Mouse (Mus musculus): ENCODE measurements around the gene Nanos2. TPM values are rescaled to one million over a fixed set of nuclear protein-coding genes. Genes with fewer than 3 reads are reported as not detected.
A peak's percentile ranks its signal among the peaks of the same experiment; 100 is the strongest.

Gene Nanos2
- total RNA-seq, 2 experiments from 2014 or later = 0.71 to 0.95 TPM

DNA sequence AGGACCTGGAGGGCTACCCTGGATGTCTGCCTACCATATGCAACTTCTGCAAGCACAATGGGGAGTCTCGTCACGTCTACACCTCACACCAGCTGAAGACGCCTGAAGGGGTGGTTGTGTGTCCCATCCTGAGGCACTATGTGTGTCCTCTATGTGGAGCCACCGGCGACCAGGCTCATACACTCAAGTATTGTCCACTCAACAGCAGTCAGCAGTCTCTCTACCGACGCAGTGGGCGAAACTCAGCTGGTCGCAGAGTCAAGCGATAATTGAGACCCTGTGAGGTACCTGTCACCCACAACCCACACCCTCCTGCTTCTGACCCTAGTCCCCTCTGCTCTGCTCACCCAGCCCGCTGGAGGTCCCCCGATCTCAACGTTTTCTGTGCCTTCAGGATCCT lies 547 bp downstream of the Nanos2 start:
- intact Hi-C loops (cut with DNase I) = no loop called here
- DNase-seq (ENCODE audit: extremely low spot score in 1 of 2, low spot score in 2 of 2) = no peak

DNA sequence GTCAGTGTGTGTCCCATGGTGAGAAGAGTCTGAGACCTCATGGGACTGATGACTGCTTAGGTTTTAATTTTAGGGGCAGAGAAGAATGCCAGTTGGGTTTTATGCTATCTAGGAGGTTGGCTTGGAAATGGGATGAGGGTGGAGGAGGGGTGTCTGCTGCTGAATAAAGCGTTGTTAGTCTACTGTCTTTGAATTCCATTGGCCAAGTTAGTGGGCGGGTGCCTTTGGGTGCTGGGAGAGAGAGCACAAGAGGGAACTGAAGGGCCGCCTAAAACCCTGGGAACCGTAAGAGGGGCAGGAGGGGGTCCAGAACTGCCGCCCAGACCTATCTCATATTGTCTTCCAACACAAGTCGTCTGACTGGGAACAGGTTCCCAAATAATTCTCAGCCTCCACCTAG lies 1.6 kb downstream of the Nanos2 start:
- intact Hi-C loops (cut with DNase I) = no loop called here
- no peak for DNase-seq (ENCODE audit: extremely low spot score in 1 of 2, low spot score in 2 of 2)

DNA sequence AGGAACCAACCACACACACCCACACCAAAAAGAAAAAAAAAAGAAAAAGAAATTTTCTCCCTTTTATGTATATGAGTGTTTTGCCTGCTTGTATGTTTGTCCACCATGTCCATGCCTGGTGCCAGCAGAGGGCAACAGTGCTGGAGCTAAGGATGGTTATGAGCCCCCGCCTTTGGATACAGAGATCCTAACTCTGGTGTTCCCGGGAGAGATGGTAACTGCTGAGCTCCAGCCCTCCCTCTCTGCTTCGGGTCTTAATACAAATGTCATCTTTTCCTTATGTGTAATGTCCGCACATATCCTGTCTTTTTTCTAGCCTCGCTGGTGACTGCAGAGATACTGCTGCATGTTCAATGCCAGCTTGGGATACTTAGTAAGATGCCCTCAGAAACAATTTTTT lies 2.8 kb downstream of the Nanos2 start:
- no peak for DNase-seq (ENCODE audit: extremely low spot score in 1 of 2, low spot score in 2 of 2)
- intact Hi-C loops (cut with DNase I) = loop anchor here (5.0 kb wide), 1 partner anchor 98 kb away; no protein-coding TSS in a partner anchor

DNA sequence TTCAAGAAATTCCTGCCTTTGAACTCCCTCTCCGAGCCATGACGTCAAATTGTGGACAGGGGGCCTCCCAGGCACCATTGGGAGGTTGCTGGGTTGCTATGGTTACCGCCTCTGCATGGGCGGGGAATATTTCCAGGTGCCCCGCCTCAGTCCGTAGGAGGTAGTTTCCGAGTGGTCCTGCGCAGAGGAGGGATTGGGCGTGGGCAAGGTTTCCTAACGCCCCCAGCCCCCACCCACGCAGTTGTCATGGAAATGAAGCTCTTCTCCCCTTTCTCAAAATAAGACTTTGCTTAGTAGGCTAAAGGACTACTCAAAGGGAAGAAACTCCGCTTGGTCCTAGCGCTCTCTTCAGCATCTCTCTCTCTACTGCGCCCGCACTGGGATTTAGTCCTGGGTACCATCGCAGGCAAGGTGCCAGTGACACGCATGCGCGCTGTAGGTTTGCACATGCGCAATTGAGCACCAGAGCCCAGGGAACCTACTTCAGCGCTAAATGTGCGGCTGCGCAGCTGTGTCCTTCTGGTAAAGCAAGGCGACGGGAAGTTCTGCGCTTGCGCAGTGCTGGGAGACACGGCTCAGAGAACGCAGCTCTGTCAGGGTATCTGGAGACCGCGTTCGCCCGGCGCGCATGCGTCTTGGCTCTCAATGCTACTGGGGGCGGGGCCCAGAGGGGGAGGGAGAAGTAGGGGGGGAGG lies 3.5 kb downstream of the Nanos2 start, which contains the start of gene Mypop:
Gene Mypop, plus strand, starts transcription at position 645 of the 695 bp plus-strand sequence.
- intact Hi-C loops (cut with DNase I) = loop anchor here (5.0 kb wide), 1 partner anchor 98 kb away; no protein-coding TSS in a partner anchor
- peak; percentile 100 for DNase-seq (ENCODE audit: extremely low spot score in 1 of 2, low spot score in 2 of 2)

DNA sequence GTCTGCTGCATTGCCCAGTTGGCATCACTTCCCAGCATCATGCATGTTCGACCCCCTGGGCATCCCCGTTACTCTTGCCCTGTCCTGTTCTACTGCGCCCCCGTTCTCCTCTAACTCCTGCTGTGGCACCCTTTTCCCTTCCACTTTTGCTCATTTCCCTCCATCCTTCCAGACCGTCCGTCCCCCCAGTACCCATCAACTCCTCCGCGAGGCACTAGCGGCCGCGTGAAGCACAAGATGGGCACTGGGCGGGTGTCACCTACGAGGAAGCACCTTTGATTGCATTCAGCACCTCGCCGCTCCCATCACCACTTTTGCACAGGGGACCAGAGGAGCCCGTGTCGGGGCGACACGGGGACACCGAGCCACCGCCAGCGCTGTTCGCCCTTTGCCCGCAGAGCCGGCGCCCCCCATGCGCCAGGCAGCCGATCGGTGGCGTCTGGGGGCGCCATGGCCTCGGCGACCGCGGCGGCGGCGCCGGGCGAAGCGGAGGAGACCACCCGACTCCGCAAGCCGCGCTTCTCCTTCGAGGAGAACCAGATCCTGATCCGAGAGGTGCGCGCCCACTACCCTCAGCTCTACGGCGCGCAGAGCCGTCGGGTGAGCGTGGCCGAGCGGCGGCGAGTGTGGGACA lies 4.6 kb downstream of the Nanos2 start:
- intact Hi-C loops (cut with DNase I) = loop anchor here (5.0 kb wide), 1 partner anchor 99 kb away; no protein-coding TSS in a partner anchor
- peak in 1 of 2 experiments; percentile 57 for DNase-seq (ENCODE audit: extremely low spot score in 1 of 2, low spot score in 2 of 2)

DNA sequence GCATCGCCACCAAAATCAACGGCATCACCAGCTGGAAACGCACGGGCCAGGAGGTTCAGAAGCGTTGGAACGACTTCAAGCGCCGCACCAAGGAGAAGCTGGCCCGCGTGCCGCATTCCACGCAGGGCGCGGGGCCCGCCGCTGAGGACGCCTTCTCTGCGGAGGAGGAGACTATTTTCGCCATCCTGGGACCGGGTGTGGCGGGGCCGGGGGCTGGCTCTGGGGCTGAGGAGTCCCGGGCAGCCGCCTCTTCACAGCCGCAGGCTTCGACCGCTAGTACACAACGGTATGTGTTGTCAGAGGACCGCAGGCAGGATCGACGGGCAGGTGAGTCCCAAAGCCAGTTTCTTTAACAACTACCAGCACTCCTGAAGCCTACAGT lies 5.1 kb downstream of the Nanos2 start:
- DNase-seq (ENCODE audit: extremely low spot score in 1 of 2, low spot score in 2 of 2) = peak in 1 of 2 experiments; percentile 75
- intact Hi-C loops (cut with DNase I) = loop anchor here (5.0 kb wide), 1 partner anchor 100 kb away; no protein-coding TSS in a partner anchor

DNA sequence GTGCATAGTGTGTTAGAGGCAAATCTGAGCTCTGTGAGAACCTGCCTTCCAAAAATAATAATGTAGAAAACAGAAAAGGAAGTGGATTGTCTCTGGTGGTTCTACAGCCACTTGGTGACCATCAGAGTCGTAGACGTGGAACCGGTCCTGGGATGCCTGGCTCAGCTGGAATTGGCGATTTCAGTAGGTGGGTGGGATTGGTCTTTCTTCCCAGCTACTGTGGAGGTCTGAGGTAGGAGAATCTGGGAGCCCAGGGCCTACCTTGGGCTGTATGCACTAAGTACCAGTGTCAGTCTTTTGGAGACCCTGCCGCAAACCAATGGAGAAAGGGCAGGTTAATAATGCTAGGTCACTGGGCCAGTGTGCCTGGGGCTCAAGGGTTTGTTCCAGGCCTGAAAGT lies 5.8 kb downstream of the Nanos2 start:
- DNase-seq (ENCODE audit: extremely low spot score in 1 of 2, low spot score in 2 of 2) = no peak
- intact Hi-C loops (cut with DNase I) = loop anchor here (5.0 kb wide), 1 partner anchor 101 kb away; no protein-coding TSS in a partner anchor

DNA sequence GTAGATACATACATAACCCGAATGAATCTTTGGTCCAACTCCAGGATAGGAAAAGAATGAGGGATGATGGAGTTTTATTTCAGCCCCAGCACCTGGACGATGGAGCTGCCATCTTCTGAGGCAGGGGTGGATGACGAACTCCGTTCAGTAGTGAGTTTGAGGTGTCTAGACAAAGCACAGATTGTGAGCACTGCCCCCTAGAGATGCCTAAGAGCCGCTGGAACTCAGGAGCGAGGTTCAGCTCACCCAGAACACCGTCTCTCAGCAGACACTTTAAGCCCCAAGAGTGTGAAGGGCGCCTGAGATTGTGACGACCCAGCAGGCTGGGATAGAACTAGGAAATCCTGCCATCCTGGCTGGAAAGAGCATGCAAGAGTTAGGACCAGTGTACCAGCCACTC lies 11.6 kb downstream of the Nanos2 start:
- intact Hi-C loops (cut with DNase I) = no loop called here
- no peak for DNase-seq (ENCODE audit: extremely low spot score in 1 of 2, low spot score in 2 of 2)

DNA sequence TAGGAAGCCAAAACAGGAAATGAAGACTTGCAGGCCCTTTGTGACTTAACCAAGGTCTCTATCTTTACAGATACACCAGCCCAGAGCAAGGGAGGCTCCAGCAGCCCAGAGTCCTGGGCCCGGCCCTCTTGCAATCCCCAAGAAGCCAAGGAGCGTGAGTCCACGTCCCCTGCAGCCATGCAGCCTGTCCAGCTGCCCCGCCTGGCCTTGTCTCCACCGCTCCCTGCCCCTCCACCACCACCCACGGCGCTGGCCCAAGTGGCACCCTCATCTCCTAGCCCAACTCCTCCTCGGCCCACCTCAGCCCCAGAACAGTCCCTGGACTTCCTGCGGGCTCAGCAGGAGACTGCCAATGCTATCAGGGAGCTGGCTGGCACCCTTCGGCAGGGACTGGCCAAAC lies 13.2 kb downstream of the Nanos2 start:
- intact Hi-C loops (cut with DNase I) = no loop called here
- peak in 1 of 2 experiments; percentile 56 for DNase-seq (ENCODE audit: extremely low spot score in 1 of 2, low spot score in 2 of 2)

DNA sequence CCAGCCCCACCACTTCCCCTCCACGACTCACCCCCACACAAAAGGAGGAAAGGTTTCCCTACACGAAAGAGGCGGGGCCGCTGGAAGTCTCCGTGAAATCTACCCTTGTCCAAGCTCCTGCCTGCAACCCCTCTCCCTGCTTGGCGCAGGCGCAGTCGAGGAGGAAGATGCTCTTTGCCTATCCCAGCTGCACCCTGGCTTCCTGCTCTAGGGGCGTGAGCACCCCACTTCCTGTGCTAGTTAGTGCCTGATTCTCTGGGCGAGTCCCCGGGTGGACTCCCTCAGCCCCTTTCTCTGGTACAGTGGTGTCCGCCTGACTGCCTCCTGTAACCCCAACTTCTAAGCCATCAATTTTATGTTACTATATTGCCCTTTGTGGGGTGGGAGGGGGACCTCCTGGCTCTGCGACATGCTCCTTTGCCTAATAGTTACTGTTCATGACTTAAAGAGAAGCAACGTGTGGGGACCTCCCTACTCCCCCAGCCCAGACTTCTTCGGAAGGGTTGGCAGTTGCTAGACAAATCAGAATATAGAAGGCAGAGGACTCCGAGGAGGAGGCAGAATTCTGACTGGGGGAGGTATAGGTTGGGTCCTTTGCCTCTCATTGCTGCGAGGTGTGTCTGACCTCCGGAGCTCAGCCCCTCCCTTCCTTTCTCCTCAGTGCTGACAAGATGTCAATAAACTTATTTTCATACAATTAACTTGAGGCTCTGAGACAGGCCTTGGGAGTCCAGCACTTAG lies 14.0 kb downstream of the Nanos2 start:
- intact Hi-C loops (cut with DNase I) = no loop called here
- peak; percentile 35 to 86 for DNase-seq (ENCODE audit: extremely low spot score in 1 of 2, low spot score in 2 of 2)

DNA sequence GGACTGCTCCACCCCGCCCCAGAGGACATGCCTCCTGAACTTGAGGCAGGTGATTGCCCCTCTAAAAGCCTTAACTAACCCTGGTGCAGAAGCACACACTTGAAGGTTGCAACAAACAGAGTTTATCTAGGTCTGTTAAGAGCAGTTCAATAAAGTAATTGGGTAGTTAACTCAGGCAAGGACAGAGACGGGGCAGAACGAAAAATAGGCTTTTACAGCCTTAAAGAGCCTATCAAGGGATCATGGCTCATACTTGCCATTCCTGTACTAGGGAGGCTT lies 14.5 kb downstream of the Nanos2 start:
- intact Hi-C loops (cut with DNase I) = no loop called here
- DNase-seq (ENCODE audit: extremely low spot score in 1 of 2, low spot score in 2 of 2) = no peak

DNA sequence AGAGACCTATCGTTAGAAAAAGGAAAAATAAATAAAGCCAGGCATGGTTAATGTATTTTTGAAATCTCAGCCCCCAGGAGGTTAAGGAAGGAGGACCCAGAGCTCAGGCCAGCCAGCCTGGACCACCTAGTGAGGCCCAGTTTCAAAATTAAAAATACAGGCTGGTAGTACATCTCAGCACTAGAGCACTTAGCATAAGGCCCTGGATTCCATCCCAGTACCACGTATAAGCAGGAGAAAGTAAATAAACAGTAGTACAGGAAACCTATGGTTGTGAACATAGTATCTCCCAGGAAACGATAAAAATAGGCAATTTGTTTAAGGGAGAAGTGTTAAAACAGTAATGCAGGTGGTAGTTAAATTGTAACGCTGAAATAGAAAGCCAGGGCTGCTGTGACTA lies 14.9 kb downstream of the Nanos2 start:
- intact Hi-C loops (cut with DNase I) = no loop called here
- no peak for DNase-seq (ENCODE audit: extremely low spot score in 1 of 2, low spot score in 2 of 2)

DNA sequence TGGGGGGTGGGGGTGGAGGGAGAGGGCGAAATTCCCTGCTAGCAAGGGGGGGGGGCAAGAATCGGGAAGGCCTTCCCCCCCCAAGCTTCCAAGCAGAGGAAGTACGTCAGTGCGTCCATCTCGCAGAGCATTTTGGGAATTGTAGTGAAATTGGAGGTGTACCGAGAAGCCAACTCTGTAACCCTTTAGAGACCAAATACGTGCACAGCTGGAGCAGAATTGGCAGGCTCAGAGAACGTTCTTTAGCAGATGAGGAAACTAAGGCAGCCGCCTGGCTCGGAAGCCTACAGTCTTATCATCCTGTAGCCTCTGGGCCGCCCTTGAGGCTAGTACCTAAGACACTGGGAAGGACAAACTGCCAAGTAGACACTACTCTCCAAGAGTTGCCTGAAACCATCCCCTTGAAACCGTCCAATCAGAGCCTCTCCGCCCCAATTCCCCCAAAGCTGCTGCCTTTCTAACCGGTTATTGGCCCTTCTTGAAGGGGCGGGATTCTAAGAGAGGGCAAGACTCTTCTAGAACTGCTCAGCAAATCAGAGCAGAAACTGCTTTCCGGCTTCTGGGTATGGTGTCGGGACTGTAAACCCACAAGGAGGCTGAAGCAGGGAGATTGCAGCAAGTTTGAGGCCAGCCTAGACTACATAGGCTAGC lies 15.8 kb downstream of the Nanos2 start:
- DNase-seq (ENCODE audit: extremely low spot score in 1 of 2, low spot score in 2 of 2) = peak; percentile 78 to 81
- intact Hi-C loops (cut with DNase I) = no loop called here

DNA sequence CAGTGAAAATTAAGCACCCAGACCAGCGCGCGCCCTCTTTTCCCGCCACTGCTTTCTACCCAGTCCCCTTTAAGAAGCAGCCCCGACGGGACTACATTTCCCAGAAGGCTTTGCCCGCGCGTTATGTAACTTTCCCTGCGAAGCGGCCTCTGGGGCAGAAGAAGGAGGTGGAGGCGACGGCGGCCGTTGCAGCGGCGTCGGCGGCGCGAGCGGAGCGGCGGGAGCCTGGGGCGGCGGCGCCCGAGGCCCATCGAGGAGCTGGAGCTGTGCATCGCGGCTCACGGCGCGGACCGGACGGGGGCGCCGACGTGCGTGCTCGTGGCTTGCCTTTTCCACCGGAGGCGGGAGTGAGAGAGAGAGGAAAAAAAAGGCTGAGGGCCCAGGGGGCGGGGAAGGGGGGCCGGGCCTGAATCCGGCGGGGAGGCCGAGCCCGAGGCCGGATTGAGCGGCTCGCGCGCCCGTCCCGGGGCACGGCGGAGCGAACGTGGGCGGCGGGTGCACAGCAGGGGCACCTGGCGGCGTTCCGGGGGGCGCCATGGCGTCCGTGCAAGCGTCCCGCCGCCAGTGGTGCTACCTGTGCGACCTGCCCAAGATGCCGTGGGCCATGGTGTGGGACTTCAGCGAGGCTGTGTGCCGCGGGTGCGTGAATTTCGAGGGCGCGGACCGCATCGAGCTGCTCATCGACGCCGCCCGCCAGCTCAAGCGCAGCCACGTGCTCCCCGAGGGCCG lies 16.9 kb downstream of the Nanos2 start, which contains the start of gene Irf2bp1:
Gene Irf2bp1, plus strand, starts transcription at position 143 of the 729 bp plus-strand sequence.
- intact Hi-C loops (cut with DNase I) = no loop called here

DNA sequence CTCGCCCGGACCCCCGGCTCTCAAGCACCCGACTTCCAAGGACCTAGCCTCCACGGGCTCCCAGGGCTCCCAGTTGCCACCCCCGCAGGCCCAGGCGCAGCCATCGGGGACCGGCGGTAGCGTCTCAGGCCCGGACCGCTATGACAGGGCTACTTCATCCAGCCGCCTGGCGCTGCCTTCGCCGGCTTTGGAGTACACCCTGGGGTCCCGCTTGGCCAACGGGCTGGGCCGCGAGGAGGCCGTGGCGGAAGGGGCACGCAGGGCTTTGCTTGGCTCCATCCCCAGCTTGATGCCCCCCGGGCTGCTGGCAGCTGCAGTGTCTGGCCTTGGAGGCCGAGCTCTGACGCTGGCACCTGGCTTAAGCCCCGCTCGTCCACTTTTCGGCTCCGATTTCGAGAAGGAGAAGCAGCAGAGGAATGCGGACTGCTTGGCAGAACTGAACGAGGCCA lies 17.5 kb downstream of the Nanos2 start:
- intact Hi-C loops (cut with DNase I) = loop anchor here (5.0 kb wide), 1 partner anchor 107 kb away; no protein-coding TSS in a partner anchor
- DNase-seq (ENCODE audit: extremely low spot score in 1 of 2, low spot score in 2 of 2) = peak in 1 of 2 experiments; percentile 71

More for the DNA sequence above, 16.9 kb downstream of the Nanos2 start, which contains the start of gene Irf2bp1:
- peak; percentile 92 to 95 for DNase-seq (ENCODE audit: extremely low spot score in 1 of 2, low spot score in 2 of 2)

DNA sequence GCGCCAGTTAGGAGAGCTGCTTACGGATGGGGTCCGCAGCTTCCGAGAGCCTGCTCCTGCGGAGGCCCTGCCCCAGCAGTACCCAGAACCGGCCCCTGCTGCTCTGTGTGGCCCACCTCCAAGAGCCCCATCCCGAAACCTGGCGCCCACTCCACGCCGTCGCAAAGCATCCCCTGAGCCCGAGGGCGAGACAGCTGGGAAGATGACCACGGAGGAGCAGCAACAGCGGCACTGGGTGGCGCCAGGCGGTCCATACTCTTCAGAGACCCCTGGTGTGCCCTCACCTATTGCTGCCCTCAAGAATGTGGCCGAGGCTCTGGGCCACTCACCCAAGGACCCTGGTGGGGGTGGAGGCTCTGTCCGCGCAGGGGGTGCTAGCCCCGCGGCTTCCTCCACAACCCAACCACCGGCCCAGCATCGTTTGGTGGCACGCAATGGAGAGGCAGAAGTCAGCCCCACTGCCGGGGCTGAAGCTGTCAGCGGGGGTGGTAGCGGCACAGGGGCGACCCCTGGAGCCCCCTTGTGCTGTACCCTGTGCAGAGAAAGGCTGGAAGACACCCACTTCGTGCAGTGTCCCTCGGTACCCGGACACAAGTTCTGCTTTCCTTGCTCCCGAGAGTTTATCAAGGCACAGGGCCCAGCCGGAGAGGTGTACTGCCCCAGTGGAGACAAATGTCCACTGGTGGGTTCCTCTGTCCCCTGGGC lies 18.4 kb downstream of the Nanos2 start:
- intact Hi-C loops (cut with DNase I) = loop anchor here (5.0 kb wide), 1 partner anchor 108 kb away; no protein-coding TSS in a partner anchor

DNA sequence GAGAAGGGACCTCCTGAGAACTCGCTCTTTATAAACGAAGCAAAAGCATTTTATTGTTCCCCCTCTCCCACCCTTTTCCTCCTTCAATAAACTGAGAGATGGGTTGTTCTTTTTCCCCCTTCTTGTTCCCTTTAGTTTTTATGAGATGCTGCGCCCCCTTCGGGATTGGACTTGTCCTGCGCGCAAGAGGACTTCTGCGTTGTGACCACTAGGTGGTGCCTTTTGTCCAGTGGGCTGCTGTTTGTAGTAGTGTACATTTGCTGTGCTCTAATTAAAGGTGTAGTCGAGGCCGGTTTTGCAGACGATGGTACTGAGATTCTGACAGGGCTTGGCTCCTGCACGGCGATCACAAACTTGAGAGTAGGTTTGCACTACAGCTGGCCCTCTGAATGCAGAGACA lies 19.3 kb downstream of the Nanos2 start:
- intact Hi-C loops (cut with DNase I) = loop anchor here (5.0 kb wide), 1 partner anchor 109 kb away; no protein-coding TSS in a partner anchor
- peak; percentile 77 to 87 for DNase-seq (ENCODE audit: extremely low spot score in 1 of 2, low spot score in 2 of 2)

More for the DNA sequence above, 18.4 kb downstream of the Nanos2 start:
- DNase-seq (ENCODE audit: extremely low spot score in 1 of 2, low spot score in 2 of 2) = peak in 1 of 2 experiments; percentile 57
